Mouse (Mus musculus) embryonic facial prominence, embryonic 14.5 days (tissue): Measurements from ENCODE around the gene Arhgef26. TPM values are rescaled to one million over a fixed set of nuclear protein-coding genes. Genes with fewer than 3 reads are reported as not detected.

Source experiments
- ATAC-seq: fragments of 200-750 bp; cut with Nextera tagmentation; 2 replicates; pipeline ENCODE4 v1.8.0; 2017; ENCODE audit warnings: low read depth, moderate number of reproducible peaks, moderate TSS enrichment
- DNase-seq: peaks from one replicate; pipeline ENCODE4 v3.0.0-alpha.2; 2015; ENCODE audit warnings: low spot score
- H3K27ac ChIP-seq: fragments of 300-500 bp; sonication (generic); replicated peaks from 2 replicates; pipeline ENCODE4 v1.5.1; 2014; ENCODE audit warnings: low read depth, mild to moderate bottlenecking, low read length, moderate library complexity
- H3K27me3 ChIP-seq: fragments of 300-500 bp; sonication (generic); replicated peaks from 2 replicates; pipeline ENCODE4 v1.6.1; 2014; ENCODE audit warnings: low read length; ENCODE audit not compliant: control insufficient read depth, insufficient read depth
- H3K36me3 ChIP-seq: fragments of 300-500 bp; sonication (generic); 2 replicates; pipeline ENCODE4 v1.6.1; 2014; ENCODE audit warnings: low read length, mixed read lengths; ENCODE audit not compliant: control insufficient read depth, insufficient read depth
- H3K4me1 ChIP-seq: fragments of 300-500 bp; sonication (generic); 2 replicates; pipeline ENCODE4 v1.6.1; 2014; ENCODE audit warnings: antibody characterized with exemption, low read length; ENCODE audit not compliant: control insufficient read depth, insufficient read depth
- H3K4me2 ChIP-seq: fragments of 300-500 bp; sonication (generic); 2 replicates; pipeline ENCODE4 v1.6.1; 2014; ENCODE audit warnings: low read depth, mild to moderate bottlenecking, low read length, moderate library complexity, mixed read lengths
- H3K4me3 ChIP-seq: fragments of 300-500 bp; sonication (generic); 2 replicates; pipeline ENCODE4 v1.5.1; 2014; ENCODE audit warnings: low read depth, mild to moderate bottlenecking, low read length
- H3K9ac ChIP-seq: fragments of 300-500 bp; sonication (generic); 2 replicates; pipeline ENCODE4 v1.6.1; 2014; ENCODE audit warnings: low read depth, mild to moderate bottlenecking, low read length, moderate library complexity, mixed read lengths
- H3K9me3 ChIP-seq: fragments of 300-500 bp; sonication (generic); 2 replicates; pipeline ENCODE4 v1.6.1; 2016; ENCODE audit warnings: low read length; ENCODE audit not compliant: control insufficient read depth
- WGBS: fragments of 180-500 bp; shearing (Covaris S2); extraction: QIAGEN DNeasy Blood & Tissue Kit; methylation state at CpG from one replicate; pipeline ENCODE4 v1.1.7; 2014; 5-methylcytosine and 5-hydroxymethylcytosine counted together
- polyA plus RNA-seq: library from polyadenylated mRNA; unstranded; fragments of >200 nt; fragmentation: Nextera tagmentation; extraction: Ambion mirVana; gene quantifications from 2 replicates; pipeline ENCODE4 v1.2.1, GENCODE M21; 2014

The Arhgef26 gene
- polyA plus RNA-seq, 1 experiment from 2014 or later, result 7.7 TPM

DNA sequence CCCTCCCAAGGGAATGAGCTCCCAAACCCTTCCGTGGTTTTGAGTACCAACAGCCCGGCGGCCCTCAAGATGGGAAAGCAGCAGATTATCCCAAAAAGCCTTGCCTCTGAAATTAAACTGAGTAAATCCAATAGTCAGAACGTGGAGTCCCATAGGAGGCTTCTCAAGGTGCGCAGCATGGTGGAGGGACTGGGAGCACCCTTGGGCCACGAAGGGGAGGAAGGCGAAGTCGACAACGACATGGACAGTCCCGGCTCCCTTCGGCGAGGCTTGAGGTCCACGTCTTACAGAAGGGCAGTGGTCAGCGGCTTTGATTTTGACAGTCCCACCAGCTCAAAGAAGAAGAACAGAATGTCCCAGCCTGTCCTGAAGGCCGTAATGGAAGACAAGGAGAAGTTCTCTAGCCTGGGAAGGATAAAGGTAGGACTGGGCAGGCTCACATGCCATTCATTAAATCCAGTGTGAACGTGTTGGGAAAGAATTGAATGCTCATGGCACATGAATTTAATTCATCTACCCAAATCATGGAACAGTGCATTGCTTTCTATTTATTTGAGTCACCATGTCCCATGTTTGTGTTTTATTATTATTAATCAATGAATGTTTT, 2.1 kb downstream of the Arhgef26 start:
- Histone ChIP-seq H3K4me1 (peaks cover 20% of the 10 kb centered on the region), H3K9ac (peak overlapping the region; percentile 82), H3K27ac (no peak overlapping the region), H3K4me3 (peak overlapping the region; percentile 64), H3K9me3 (no peaks in the 10 kb centered on the region), H3K27me3 (0 out of 2 replicates have a peak, but pooled peaks cover 3% of the 10 kb centered on the region), H3K4me2 (peak overlapping the region; percentile 73), H3K36me3 (peaks cover 3% of the 10 kb centered on the region)
- ATAC-seq (no peak), DNase-seq (peak; percentile 26)
- WGBS, result 10% methylated on average over 16 of the region's 16 CpGs

DNA sequence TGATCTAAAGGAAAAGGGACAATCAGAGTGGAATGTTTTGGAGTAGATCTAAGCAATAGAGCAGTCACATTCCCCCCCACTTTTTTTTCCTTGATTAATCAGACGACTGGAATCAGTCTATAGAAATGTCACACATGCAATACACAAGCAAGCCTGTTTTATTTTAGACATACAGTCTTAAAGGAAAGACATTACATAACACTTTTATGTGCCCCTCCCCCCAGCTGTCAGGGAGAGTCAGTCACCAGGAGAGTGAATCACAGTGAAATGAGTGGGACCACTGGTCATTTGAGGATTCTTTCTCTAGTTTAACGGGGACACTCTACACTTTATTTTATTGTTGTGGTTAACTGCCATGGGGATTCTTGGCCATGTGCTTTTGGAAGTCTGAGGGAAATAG, 2.7 kb downstream of the Arhgef26 start:
- H3K27me3 ChIP-seq, result 0 out of 2 replicates have a peak, but pooled peaks cover 3% of the 10 kb centered on the region
- DNase-seq, result peak; percentile 2
- H3K4me1 ChIP-seq, result peaks cover 20% of the 10 kb centered on the region
- H3K4me2 ChIP-seq, result peak overlapping the region; percentile 73
- no peak overlapping the region for H3K9ac ChIP-seq
- H3K27ac ChIP-seq, result no peak overlapping the region
- ATAC-seq, result no peak
- 10% methylated on average over 2 of the region's 2 CpGs for WGBS
- peak overlapping the region; percentile 64 for H3K4me3 ChIP-seq
- H3K9me3 ChIP-seq, result no peaks in the 10 kb centered on the region
- H3K36me3 ChIP-seq, result peaks cover 5% of the 10 kb centered on the region

DNA sequence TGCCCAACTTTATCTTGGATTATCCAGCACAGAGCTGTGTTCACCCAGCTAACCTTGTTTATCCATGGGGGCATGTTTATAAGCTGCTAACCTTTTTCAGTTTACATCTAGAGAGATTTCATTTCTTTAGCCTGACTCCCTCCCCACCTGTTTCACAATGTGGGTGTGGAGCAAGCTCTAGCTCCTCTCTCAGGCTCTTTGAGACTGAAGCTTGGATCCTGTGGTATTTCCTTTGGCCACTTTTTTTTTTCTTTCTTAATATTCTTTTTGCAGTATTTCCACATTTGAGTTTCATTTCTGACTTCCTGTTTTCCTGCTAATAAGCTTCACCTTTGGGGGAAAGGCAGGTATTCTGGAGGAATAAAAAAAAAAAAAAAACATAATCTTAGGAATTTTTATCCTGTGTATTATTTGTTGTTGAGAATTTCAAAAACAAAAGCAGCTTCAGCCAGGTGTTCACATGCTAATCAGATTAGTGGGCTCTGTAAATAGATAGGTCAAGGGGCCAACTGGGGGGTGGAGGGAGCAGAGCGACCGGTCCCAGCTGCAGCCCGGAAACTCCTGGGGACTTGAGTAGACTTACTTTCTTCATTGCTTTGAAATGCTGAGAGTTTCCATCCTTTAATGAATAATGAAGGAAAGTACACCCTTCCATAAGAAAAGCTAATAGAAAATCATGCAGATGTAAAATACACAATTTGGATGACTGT, 3.5 kb downstream of the Arhgef26 start:
- peaks cover 20% of the 10 kb centered on the region for H3K4me1 ChIP-seq
- no peak for DNase-seq
- peak overlapping the region; percentile 73 for H3K4me2 ChIP-seq
- no peak for ATAC-seq
- peaks cover 5% of the 10 kb centered on the region for H3K36me3 ChIP-seq
- H3K27me3 ChIP-seq, result 0 out of 2 replicates have a peak, but pooled peaks cover 3% of the 10 kb centered on the region
- H3K27ac ChIP-seq, result no peak overlapping the region
- no peak overlapping the region for H3K9ac ChIP-seq
- H3K9me3 ChIP-seq, result no peaks in the 10 kb centered on the region
- 24% methylated on average over 3 of the region's 3 CpGs for WGBS
- peak overlapping the region; percentile 64; the same call in 1 of the 2 replicates for H3K4me3 ChIP-seq

DNA sequence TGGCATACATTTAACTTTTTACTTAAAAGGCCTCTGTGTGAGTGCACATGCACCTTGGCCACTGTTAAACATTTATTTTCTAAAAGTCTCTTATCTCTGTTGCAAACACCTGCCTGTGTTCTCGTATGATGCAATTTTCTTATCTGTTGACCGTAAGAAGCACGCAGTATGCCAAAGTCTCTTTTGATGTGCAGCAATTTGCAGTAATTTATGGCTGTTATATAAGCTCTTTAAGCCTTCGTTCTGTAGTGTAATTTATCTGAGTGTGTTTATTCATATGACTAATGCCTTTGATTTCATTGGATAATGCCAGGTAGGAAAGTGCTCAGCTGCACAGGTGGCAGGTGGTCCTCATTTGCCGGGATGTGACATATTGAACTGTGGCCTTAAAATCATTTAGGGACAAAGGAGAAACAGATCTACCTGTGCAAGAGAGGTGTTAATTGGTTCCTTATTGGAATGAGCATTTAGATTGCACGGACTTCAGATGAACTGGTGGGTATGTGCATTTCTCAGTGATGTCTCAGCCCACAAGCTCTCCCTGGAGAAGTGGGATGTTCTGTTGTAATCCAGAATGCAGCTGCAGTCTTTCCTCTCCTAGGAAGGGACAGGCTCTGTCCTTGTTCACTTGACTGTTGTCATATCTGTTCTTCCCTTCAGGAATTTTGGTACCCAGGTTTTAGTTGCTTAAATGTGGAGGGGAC, 10.5 kb downstream of the Arhgef26 start:
- WGBS, result 67% methylated on average over 6 of the region's 6 CpGs
- H3K4me1 ChIP-seq, result no peaks in the 10 kb centered on the region
- DNase-seq (no peak), ATAC-seq (no peak; the same call in 1 of the 2 replicates)
- no peaks in the 10 kb centered on the region for H3K9me3 ChIP-seq
- H3K4me2 ChIP-seq, result no peak overlapping the region
- no peak overlapping the region for H3K9ac ChIP-seq
- H3K27ac ChIP-seq, result no peak overlapping the region
- peaks cover 19% of the 10 kb centered on the region for H3K36me3 ChIP-seq
- H3K27me3 ChIP-seq, result no peaks in the 10 kb centered on the region
- no peak overlapping the region for H3K4me3 ChIP-seq

DNA sequence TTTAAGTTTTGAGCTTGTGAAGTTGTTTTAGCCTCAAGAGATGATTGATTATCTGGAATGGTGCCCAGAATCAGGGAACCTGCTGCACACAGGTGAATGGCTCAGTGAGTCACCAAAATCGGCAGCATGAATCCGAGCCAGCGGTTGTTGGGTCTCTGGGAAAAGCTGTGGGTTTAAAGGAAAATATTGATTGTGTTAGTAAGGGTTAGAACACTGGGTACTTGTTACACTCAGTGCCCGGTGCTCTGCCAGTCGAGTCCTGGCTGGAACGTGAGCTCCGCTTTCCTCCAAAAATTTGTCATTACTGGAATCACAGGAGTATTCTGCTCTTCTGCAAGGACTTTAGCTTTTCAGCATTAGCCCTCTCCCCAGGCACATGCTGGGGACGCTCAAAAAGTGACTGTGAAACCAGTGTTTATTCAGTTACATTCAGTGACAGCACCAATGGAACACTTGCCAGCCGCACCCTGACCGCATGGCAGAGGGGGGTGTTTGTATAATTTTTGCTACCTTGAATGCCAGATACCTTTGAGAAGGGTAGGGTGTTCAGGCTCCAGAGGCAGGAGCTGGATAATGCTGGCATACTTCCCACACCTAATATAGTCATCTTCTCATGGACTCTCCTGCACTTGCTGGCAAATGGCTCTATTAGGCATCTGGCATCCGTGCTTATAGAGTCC, 11.2 kb downstream of the Arhgef26 start:
- 68% methylated on average over 11 of the region's 11 CpGs for WGBS
- DNase-seq (peak; percentile 31), ATAC-seq (no peak)
- H3K4me2 ChIP-seq, result no peak overlapping the region
- peaks cover 19% of the 10 kb centered on the region for H3K36me3 ChIP-seq
- H3K4me1 ChIP-seq, result no peaks in the 10 kb centered on the region
- no peak overlapping the region for H3K27ac ChIP-seq
- H3K27me3 ChIP-seq, result no peaks in the 10 kb centered on the region
- H3K9ac ChIP-seq, result no peak overlapping the region
- no peaks in the 10 kb centered on the region for H3K9me3 ChIP-seq
- H3K4me3 ChIP-seq, result no peak overlapping the region

DNA sequence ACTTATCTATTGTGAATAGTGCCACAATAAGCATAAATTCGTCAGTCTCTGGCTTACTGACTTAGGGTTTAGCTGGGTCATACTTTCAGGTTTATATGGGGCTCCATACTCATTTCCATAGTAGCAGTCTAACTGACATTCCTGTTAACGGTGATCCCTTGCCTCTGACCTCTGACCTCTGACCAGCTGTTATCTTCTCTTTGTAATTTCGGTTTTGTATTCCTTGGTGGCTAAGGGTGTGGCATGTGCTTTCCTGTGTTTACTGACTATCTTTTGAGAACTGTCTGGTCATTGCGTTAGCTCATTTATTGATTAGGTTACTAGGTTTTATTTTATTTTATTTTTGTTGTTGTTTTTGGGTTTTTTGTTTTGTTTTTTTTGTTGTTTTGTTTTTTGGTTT, 13.9 kb downstream of the Arhgef26 start:
- H3K27me3 ChIP-seq, result no peaks in the 10 kb centered on the region
- H3K4me1 ChIP-seq, result no peaks in the 10 kb centered on the region
- H3K9me3 ChIP-seq, result no peaks in the 10 kb centered on the region
- no peak overlapping the region for H3K4me2 ChIP-seq
- H3K9ac ChIP-seq, result no peak overlapping the region
- no peak for DNase-seq
- H3K4me3 ChIP-seq, result no peak overlapping the region
- peaks cover 14% of the 10 kb centered on the region for H3K36me3 ChIP-seq
- ATAC-seq, result no peak
- no peak overlapping the region for H3K27ac ChIP-seq
- 76% methylated on average over 4 of the region's 4 CpGs for WGBS

DNA sequence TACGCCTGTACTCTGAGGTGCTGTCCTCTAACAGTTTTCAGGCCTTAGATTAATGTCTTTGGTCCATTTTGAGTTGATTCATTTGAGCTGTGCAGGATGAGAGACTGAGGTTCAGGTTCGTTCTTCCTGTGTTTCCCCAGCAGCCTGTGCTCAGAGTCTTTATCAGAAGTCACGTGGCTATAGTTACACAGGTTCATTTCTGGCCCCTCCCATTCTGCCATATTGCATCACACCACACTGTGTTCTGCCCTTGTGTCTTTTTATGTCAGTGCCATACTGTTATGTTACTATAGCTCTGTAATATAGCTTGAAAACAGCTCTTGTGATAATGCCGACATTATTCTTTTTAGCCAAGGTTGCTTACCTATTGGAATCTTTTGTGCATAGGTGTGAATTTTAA, 14.7 kb downstream of the Arhgef26 start:
- no peak overlapping the region for H3K9ac ChIP-seq
- H3K4me1 ChIP-seq, result no peaks in the 10 kb centered on the region
- H3K9me3 ChIP-seq, result no peaks in the 10 kb centered on the region
- H3K4me2 ChIP-seq, result no peak overlapping the region
- no peak overlapping the region for H3K27ac ChIP-seq
- WGBS, result 91% methylated on average over 4 of the region's 4 CpGs
- H3K27me3 ChIP-seq, result no peaks in the 10 kb centered on the region
- ATAC-seq (no peak), DNase-seq (no peak)
- H3K4me3 ChIP-seq, result no peak overlapping the region
- peaks cover 8% of the 10 kb centered on the region for H3K36me3 ChIP-seq

DNA sequence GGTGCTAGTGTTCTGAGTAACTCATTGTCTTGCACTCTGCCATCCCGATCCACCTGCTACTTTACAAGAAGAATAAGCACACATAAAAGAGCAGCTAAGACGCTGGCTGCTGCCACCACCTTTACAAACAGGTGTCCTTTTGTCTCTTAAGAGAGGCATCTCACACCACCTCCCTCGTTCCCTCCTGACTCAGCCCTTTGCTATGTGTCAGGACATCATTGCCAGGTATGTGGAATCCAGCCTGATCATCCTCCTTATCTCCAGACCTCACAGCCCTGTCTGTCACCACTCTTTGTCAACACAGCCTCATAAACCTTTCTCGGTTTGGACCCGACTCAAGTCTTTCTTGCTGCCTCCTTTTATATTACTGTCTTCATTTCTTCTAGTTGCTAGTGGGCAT, 29.7 kb downstream of the Arhgef26 start:
- H3K36me3 ChIP-seq, result no peaks in the 10 kb centered on the region
- H3K27me3 ChIP-seq, result no peaks in the 10 kb centered on the region
- H3K4me3 ChIP-seq, result no peak overlapping the region
- H3K9ac ChIP-seq, result no peak overlapping the region
- H3K27ac ChIP-seq, result no peak overlapping the region
- ATAC-seq, result no peak
- no peak overlapping the region for H3K4me2 ChIP-seq
- H3K9me3 ChIP-seq, result no peaks in the 10 kb centered on the region
- WGBS, result 72% methylated on average over 5 of the region's 5 CpGs
- no peaks in the 10 kb centered on the region for H3K4me1 ChIP-seq
- no peak for DNase-seq
